Mouse (Mus musculus): ENCODE measurements around the gene Lat2. TPM values are rescaled to one million over a fixed set of nuclear protein-coding genes. Genes with fewer than 3 reads are reported as not detected.
A peak's percentile ranks its signal among the peaks of the same experiment; 100 is the strongest.
"Not testable (repeated sequence)": the region's sequence is repeated elsewhere in the genome, so short reads cannot be mapped to it uniquely, and the experiment has no call there.

Gene Lat2
- polyA plus RNA-seq (2015; fragmentation: Nextera tagmentation; extraction: Ambion mirVana), result 2.2 and 2.6 TPM in 2 replicates

- WGBS (ENCODE audit: insufficient replicate concordance), result 59% methylated on average over 7 of the region's 7 CpGs
- Histone ChIP-seq H3K4me2 (no peak within 1 kb of the TSS), H3K9ac (no peak within 1 kb of the TSS), H3K9me3 (replicated peaks) (no peaks in the 10 kb centered on the region), H3K27ac (replicated peaks) (no peak within 1 kb of the TSS), H3K4me3 (replicated peaks) (no peak within 1 kb of the TSS), H3K36me3 (replicated peaks) (peaks cover 36% of the 10 kb centered on the region), H3K4me1 (replicated peaks) (peaks cover 8% of the 10 kb centered on the region), H3K27me3 (no peaks in the 10 kb centered on the region)
- ATAC-seq (ENCODE audit: insufficient read depth), result no peak
Observed at GRCm38 (mm10) chr5:134614802-134615201, at the start of gene Lat2. Lat2 (minus strand) TSS chr5:134615025.

- Histone ChIP-seq H3K9ac (no peak overlapping the region), H3K36me3 (replicated peaks) (no peaks in the 10 kb centered on the region), H3K4me2 (no peak overlapping the region), H3K4me1 (replicated peaks) (no peaks in the 10 kb centered on the region), H3K27me3 (no peaks in the 10 kb centered on the region), H3K4me3 (replicated peaks) (no peak overlapping the region), H3K9me3 (replicated peaks) (no peaks in the 10 kb centered on the region), H3K27ac (replicated peaks) (no peak overlapping the region)
- ATAC-seq (ENCODE audit: insufficient read depth), result 0 out of 2 replicates have a peak, but pooled peaks have one; percentile 22
- 68% methylated on average over 4 of the region's 4 CpGs for WGBS (ENCODE audit: insufficient replicate concordance)
Observed at GRCm38 (mm10) chr5:134656708-134657107, 41.9 kb upstream of the Lat2 start.

GRCm38 (mm10) chr5:134652015-134652414 is 37.2 kb upstream of the Lat2 start:
- 41% methylated on average over 7 of the region's 7 CpGs for WGBS (ENCODE audit: insufficient replicate concordance)
- no peak for ATAC-seq (ENCODE audit: insufficient read depth)
- Histone ChIP-seq H3K9me3 (replicated peaks) (no peaks in the 10 kb centered on the region), H3K4me2 (no peak overlapping the region), H3K4me1 (replicated peaks) (no peaks in the 10 kb centered on the region), H3K4me3 (replicated peaks) (no peak overlapping the region), H3K36me3 (replicated peaks) (no peaks in the 10 kb centered on the region), H3K9ac (no peak overlapping the region), H3K27ac (replicated peaks) (no peak overlapping the region), H3K27me3 (no peaks in the 10 kb centered on the region)

- Histone ChIP-seq H3K27me3 (no peaks in the 10 kb centered on the region), H3K9ac (no peak overlapping the region), H3K4me1 (replicated peaks) (no peaks in the 10 kb centered on the region), H3K4me2 (no peak overlapping the region), H3K4me3 (replicated peaks) (no peak overlapping the region), H3K9me3 (replicated peaks) (no peaks in the 10 kb centered on the region), H3K36me3 (replicated peaks) (no peaks in the 10 kb centered on the region), H3K27ac (replicated peaks) (no peak overlapping the region)
- ATAC-seq (ENCODE audit: insufficient read depth), result no peak
- 34% methylated on average over 5 of the region's 5 CpGs for WGBS (ENCODE audit: insufficient replicate concordance)
Observed at GRCm38 (mm10) chr5:134650926-134651325, 36.1 kb upstream of the Lat2 start.

- not testable (repeated sequence) for ATAC-seq (ENCODE audit: insufficient read depth); H3K9ac ChIP-seq; H3K36me3 ChIP-seq (replicated peaks); H3K27me3 ChIP-seq; H3K4me2 ChIP-seq; H3K4me1 ChIP-seq (replicated peaks); H3K27ac ChIP-seq (replicated peaks); H3K9me3 ChIP-seq (replicated peaks); H3K4me3 ChIP-seq (replicated peaks)
- 65% methylated on average over 4 of the region's 4 CpGs for WGBS (ENCODE audit: insufficient replicate concordance)
Observed at GRCm38 (mm10) chr5:134648976-134649375, 34.2 kb upstream of the Lat2 start.

- H3K4me2 ChIP-seq, result no peak overlapping the region
- H3K27ac ChIP-seq (replicated peaks), result no peak overlapping the region
- no peaks in the 10 kb centered on the region for H3K4me1 ChIP-seq (replicated peaks)
- no peaks in the 10 kb centered on the region for H3K27me3 ChIP-seq
- 71% methylated on average over 2 of the region's 2 CpGs for WGBS (ENCODE audit: insufficient replicate concordance)
- no peak overlapping the region for H3K4me3 ChIP-seq (replicated peaks)
- 0 out of 2 replicates have a peak, but pooled peaks have one; percentile 22 for ATAC-seq (ENCODE audit: insufficient read depth)
- H3K36me3 ChIP-seq (replicated peaks), result no peaks in the 10 kb centered on the region
- no peak overlapping the region for H3K9ac ChIP-seq
- no peaks in the 10 kb centered on the region for H3K9me3 ChIP-seq (replicated peaks)
Observed at GRCm38 (mm10) chr5:134647394-134647793, 32.6 kb upstream of the Lat2 start.

- Histone ChIP-seq H3K4me2 (no peak overlapping the region), H3K9me3 (replicated peaks) (no peaks in the 10 kb centered on the region), H3K36me3 (replicated peaks) (no peaks in the 10 kb centered on the region), H3K4me1 (replicated peaks) (no peaks in the 10 kb centered on the region), H3K4me3 (replicated peaks) (no peak overlapping the region), H3K9ac (no peak overlapping the region), H3K27me3 (no peaks in the 10 kb centered on the region), H3K27ac (replicated peaks) (no peak overlapping the region)
- 54% methylated on average over 4 of the region's 4 CpGs for WGBS (ENCODE audit: insufficient replicate concordance)
- no peak for ATAC-seq (ENCODE audit: insufficient read depth)
Observed at GRCm38 (mm10) chr5:134646461-134646860, 31.6 kb upstream of the Lat2 start.

- Histone ChIP-seq H3K4me1 (replicated peaks) (peaks cover 6% of the 10 kb centered on the region), H3K9ac (no peak overlapping the region), H3K27ac (replicated peaks) (0 out of 2 replicates have a peak overlapping the region, but pooled peaks have one; percentile 14), H3K4me2 (no peak overlapping the region), H3K36me3 (replicated peaks) (no peaks in the 10 kb centered on the region), H3K4me3 (replicated peaks) (no peak overlapping the region), H3K27me3 (no peaks in the 10 kb centered on the region), H3K9me3 (replicated peaks) (no peaks in the 10 kb centered on the region)
- 40% methylated on average over 8 of the region's 8 CpGs for WGBS (ENCODE audit: insufficient replicate concordance)
- peak; percentile 32; the same call in 1 of the 2 replicates for ATAC-seq (ENCODE audit: insufficient read depth)
Observed at GRCm38 (mm10) chr5:134644643-134645118, 29.9 kb upstream of the Lat2 start.

GRCm38 (mm10) chr5:134644121-134644520 is 29.3 kb upstream of the Lat2 start:
- Histone ChIP-seq H3K4me3 (replicated peaks) (no peak overlapping the region), H3K9me3 (replicated peaks) (no peaks in the 10 kb centered on the region), H3K27ac (replicated peaks) (no peak overlapping the region), H3K9ac (no peak overlapping the region), H3K4me1 (replicated peaks) (peaks cover 8% of the 10 kb centered on the region), H3K4me2 (no peak overlapping the region), H3K36me3 (replicated peaks) (no peaks in the 10 kb centered on the region), H3K27me3 (no peaks in the 10 kb centered on the region)
- ATAC-seq (ENCODE audit: insufficient read depth), result no peak
- WGBS (ENCODE audit: insufficient replicate concordance), result 49% methylated on average over 1 of the region's 1 CpGs

GRCm38 (mm10) chr5:134640371-134640770 is 25.5 kb upstream of the Lat2 start:
- peaks cover 21% of the 10 kb centered on the region for H3K36me3 ChIP-seq (replicated peaks)
- H3K9me3 ChIP-seq (replicated peaks), result no peaks in the 10 kb centered on the region
- H3K27ac ChIP-seq (replicated peaks), result no peak overlapping the region
- H3K4me3 ChIP-seq (replicated peaks), result no peak overlapping the region
- ATAC-seq (ENCODE audit: insufficient read depth), result no peak
- 58% methylated on average over 3 of the region's 3 CpGs for WGBS (ENCODE audit: insufficient replicate concordance)
- H3K4me2 ChIP-seq, result no peak overlapping the region
- H3K9ac ChIP-seq, result no peak overlapping the region
- peaks cover 22% of the 10 kb centered on the region for H3K4me1 ChIP-seq (replicated peaks)
- no peaks in the 10 kb centered on the region for H3K27me3 ChIP-seq

- Histone ChIP-seq H3K4me1 (replicated peaks) (peaks cover 30% of the 10 kb centered on the region), H3K4me3 (replicated peaks) (peak within 1 kb of the TSS; percentile 99), H3K9ac (peak within 1 kb of the TSS; percentile 98), H3K4me2 (peak within 1 kb of the TSS; percentile 93), H3K27ac (replicated peaks) (peak within 1 kb of the TSS; percentile 93), H3K9me3 (replicated peaks) (no peaks in the 10 kb centered on the region), H3K27me3 (no peaks in the 10 kb centered on the region), H3K36me3 (replicated peaks) (peaks cover 30% of the 10 kb centered on the region)
- ATAC-seq (ENCODE audit: insufficient read depth), result peak; percentile 90
- under 1% methylated on average over 52 of the region's 52 CpGs for WGBS (ENCODE audit: insufficient replicate concordance)
Observed at GRCm38 (mm10) chr5:134639269-134639682, 24.5 kb upstream of the Lat2 start, which contains the start of gene Eif4h. Eif4h (minus strand) TSS chr5:134639490.

Data from liver, embryonic 15.5 days (tissue).